Comparison of ENCODE assay signal across 8 mouse cellular contexts in the genomic region with DNA sequence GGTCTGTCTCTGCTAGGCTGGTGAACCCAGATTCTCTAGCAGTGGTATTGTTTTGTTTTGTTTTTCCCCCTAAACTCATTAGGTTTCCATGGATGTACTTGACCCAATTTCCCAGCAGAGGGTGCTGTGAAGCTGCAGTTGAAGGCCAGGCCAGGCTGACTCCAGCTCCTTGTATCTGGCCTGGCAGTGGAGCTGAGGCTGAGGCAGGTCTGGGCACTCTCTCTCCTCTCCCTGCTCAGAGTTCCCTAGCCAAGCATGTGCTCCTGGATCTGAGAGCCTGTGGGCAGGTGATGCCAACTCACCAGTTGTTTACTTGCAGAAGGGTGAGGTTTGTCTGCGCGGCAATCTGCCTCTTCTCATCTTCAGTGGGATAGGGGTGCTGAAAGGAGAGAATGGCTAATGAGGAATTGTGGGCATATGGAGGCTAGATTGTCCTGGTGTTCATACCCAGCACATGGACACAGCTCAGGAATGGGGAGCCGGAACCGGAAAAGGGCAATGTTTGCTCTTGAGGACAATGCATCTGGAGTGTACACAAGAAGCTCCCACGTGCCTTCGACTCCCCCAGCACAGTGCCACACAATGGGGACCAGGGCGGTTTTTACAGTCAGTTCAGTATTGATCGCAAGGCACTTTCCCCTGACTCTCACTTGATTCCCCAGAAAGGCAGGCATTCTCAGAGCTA.
DNase-seq lines count a peak whose midpoint lies in the region; ATAC-seq and TF ChIP-seq lines count a peak whose summit lies in the region.

No protein-coding gene starts in this region.

- H3K9me3 ChIP-seq in lung, postnatal 0 days (ENCODE audit: low read length): no peaks in the 10 kb centered on the region

- intact Hi-C loops in heart, postnatal 10 days (cut with DNase I): loop anchor here (1.0 to 5.0 kb wide), 4 partner anchors 74 to 432 kb away; a partner anchor contains a TSS

- H3K4me2 ChIP-seq in lung, postnatal 0 days (replicated peaks; ENCODE audit: low read depth, low read length): no peak overlapping the region

- ATAC-seq in lung, postnatal 0 days: peak; percentile 41

- peak; percentile 73 for TF ChIP-seq CTCF in lung, postnatal 0 days (IDR thresholded peaks at IDR 0.05)

- no peak overlapping the region for H3K4me3 ChIP-seq in lung, postnatal 0 days (ENCODE audit: low read depth, low read length)

- DNase-seq in 3T3-L1 (ENCODE audit: low read depth, low spot score): peak; percentile 68
- DNase-seq in adrenal gland, adult 2 months: peak; percentile 72
- peak; percentile 56 for DNase-seq in embryo, embryonic 9.5 days (ENCODE audit: extremely low spot score)
- peak; percentile 71 to 76 for DNase-seq in heart, postnatal 10 days
- peak; percentile 70 to 76 for DNase-seq in kidney, postnatal 4 days
- DNase-seq in lung, postnatal 0 days (ENCODE audit: low spot score): peak; percentile 56
- DNase-seq in right cerebral cortex, adult 18-20 months: peak; percentile 76
- no peak for DNase-seq in yolk sac, embryonic 10.5 days (ENCODE audit: low spot score)

- H3K4me1 ChIP-seq in lung, postnatal 0 days (ENCODE audit: insufficient read depth, low read depth, low read length): no peaks in the 10 kb centered on the region

- WGBS in lung, postnatal 0 days: 65% methylated on average over 8 of the region's 8 CpGs

- no peak overlapping the region for H3K27ac ChIP-seq in lung, postnatal 0 days (ENCODE audit: low read length)

- no peak for TF ChIP-seq EP300 in lung, postnatal 0 days (IDR thresholded peaks at IDR 0.05)

- no peaks in the 10 kb centered on the region for H3K36me3 ChIP-seq in lung, postnatal 0 days (ENCODE audit: insufficient read depth, low read length)

- no peak overlapping the region for H3K9ac ChIP-seq in lung, postnatal 0 days (replicated peaks; ENCODE audit: low read depth)

- H3K27me3 ChIP-seq in lung, postnatal 0 days (replicated peaks; ENCODE audit: insufficient read depth, low read length): no peaks in the 10 kb centered on the region
